Mouse (Mus musculus): Measurements from ENCODE around the gene Adarb2. TPM values are rescaled to one million over a fixed set of nuclear protein-coding genes. Genes with fewer than 3 reads are reported as not detected.

Gene Adarb2
- polyA plus RNA-seq, 1 experiment from 2014 or later: 0.18 TPM

- H3K4me1 ChIP-seq (replicated peaks; ENCODE audit: control insufficient read depth, insufficient read depth): no peaks in the 10 kb centered on the region
- H3K27ac ChIP-seq (replicated peaks): no peak overlapping the region
- no peak overlapping the region for H3K4me3 ChIP-seq (ENCODE audit: low read depth, low read length)
- WGBS: 92% methylated on average over 2 of the region's 2 CpGs
- DNase-seq (ENCODE audit: low spot score): peak; percentile 5
- H3K9ac ChIP-seq (ENCODE audit: low read length): no peak overlapping the region
- no peaks in the 10 kb centered on the region for H3K27me3 ChIP-seq (ENCODE audit: control insufficient read depth, insufficient read depth, low read length)
- TF ChIP-seq EP300 (optimal IDR thresholded peaks at IDR 0.05): no peak
- no peak for TF ChIP-seq CTCF (IDR thresholded peaks at IDR 0.05; ENCODE audit: low read depth)
- no peaks in the 10 kb centered on the region for H3K36me3 ChIP-seq (ENCODE audit: control insufficient read depth, insufficient read depth, low read length)
- no peak for ATAC-seq (ENCODE audit: low FRiP score, low TSS enrichment)
- H3K4me2 ChIP-seq (replicated peaks; ENCODE audit: low read depth): no peak overlapping the region
- no peaks in the 10 kb centered on the region for H3K9me3 ChIP-seq (ENCODE audit: control insufficient read depth, low read length)
Observed at GRCm38 (mm10) chr13:8805931-8806330, 603.3 kb downstream of the Adarb2 start.
